Mouse (Mus musculus): ENCODE measurements around the gene Olfr844. TPM values are rescaled to one million over a fixed set of nuclear protein-coding genes. Genes with fewer than 3 reads are reported as not detected.

Gene Olfr844
- polyA plus RNA-seq (2016; fragmentation: Nextera tagmentation; extraction: Ambion mirVana), result not detected in 2 replicates

DNA sequence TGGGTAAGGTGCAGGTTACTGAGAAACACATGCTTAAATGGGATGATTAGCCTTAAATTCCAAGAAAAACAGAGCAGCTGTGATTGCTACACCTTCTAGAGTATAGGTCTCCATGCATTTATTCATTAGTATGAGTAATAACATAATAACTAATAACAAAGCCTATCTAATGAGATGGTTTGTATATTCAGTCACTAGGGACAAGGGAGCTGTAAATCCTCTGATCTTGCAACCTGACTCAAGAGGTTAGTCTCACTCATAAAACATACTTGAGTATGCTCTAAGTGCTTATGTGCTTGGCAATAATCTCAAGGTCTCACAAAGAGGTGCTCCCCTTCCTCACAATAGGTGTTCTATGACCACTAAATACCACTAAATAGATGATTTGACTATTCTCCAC lies at the start of gene Olfr844:
Gene Olfr844 (plus strand): TSS at position 301 of the 400 bp plus-strand sequence.
- Histone ChIP-seq H3K4me1 (no peaks in the 10 kb centered on the region), H3K27ac (no peak within 1 kb of the TSS), H3K36me3 (no peaks in the 10 kb centered on the region), H3K4me3 (no peak within 1 kb of the TSS), H3K4me2 (replicated peaks) (no peak within 1 kb of the TSS), H3K9me3 (peaks cover 10% of the 10 kb centered on the region; the same call in 1 of the 2 replicates), H3K27me3 (replicated peaks) (no peaks in the 10 kb centered on the region), H3K9ac (no peak within 1 kb of the TSS)
- ATAC-seq (ENCODE audit: low FRiP score, low read depth), result no peak

DNA sequence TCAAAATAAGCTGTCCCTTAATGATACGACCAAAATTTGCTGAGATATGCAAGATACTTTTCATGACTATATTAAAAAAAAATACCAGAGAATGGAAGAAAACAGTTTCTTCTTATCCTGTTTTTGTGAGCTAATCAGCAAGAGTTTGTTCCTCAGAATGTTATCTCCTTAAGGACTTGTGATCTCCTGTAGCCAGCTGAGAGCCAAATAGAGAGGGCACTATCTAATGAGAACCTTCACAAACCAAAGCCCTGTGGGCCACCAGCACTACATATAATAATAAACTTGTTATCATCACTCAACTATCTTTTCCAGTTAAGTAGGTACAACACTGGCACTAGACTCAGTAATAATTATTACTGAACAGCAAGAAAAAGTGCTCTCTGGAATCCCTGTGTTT lies 20.0 kb downstream of the Olfr844 start, which contains the start of gene Olfr845:
Gene Olfr845 (plus strand): TSS at position 301 of the 400 bp plus-strand sequence.
- Histone ChIP-seq H3K4me1 (no peaks in the 10 kb centered on the region), H3K9ac (no peak within 1 kb of the TSS), H3K9me3 (no peaks in the 10 kb centered on the region), H3K27ac (no peak within 1 kb of the TSS), H3K27me3 (replicated peaks) (no peaks in the 10 kb centered on the region), H3K4me2 (replicated peaks) (no peak within 1 kb of the TSS), H3K36me3 (no peaks in the 10 kb centered on the region), H3K4me3 (no peak within 1 kb of the TSS)
- no peak for ATAC-seq (ENCODE audit: low FRiP score, low read depth)
- WGBS, result 87% methylated on average over 1 of the region's 1 CpGs

DNA sequence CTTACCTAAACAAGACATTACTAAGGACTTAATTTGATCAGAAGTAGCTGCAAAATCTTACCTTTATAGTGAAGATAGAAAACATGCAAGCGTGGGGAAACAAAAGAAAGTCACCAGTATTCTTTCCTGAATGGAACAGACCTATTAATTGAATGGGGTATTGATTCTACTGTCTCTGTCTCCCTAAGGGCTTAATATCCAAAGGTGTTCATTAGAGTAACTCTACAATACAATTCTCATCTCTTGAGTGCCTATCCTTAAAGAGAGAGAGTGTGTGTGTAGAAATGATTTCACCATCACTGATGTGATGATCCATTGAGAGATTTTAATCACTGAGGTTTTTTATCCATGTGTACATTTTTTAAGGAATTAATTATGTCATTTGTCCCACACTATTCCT lies 47.8 kb downstream of the Olfr844 start, which contains the start of gene Olfr846:
Gene Olfr846 (minus strand): TSS at position 101 of the 400 bp plus-strand sequence.
- 56% methylated on average over 1 of the region's 1 CpGs for WGBS
- no peaks in the 10 kb centered on the region for H3K4me1 ChIP-seq
- ATAC-seq (ENCODE audit: low FRiP score, low read depth), result no peak
- no peaks in the 10 kb centered on the region for H3K27me3 ChIP-seq (replicated peaks)
- H3K9me3 ChIP-seq, result peaks cover 12% of the 10 kb centered on the region; the same call in 1 of the 2 replicates
- H3K27ac ChIP-seq, result no peak within 1 kb of the TSS
- H3K4me3 ChIP-seq, result no peak within 1 kb of the TSS
- no peaks in the 10 kb centered on the region for H3K36me3 ChIP-seq
- H3K9ac ChIP-seq, result no peak within 1 kb of the TSS
- H3K4me2 ChIP-seq (replicated peaks), result no peak within 1 kb of the TSS

Other genes starting within 250 kb of the Olfr844 start
- not detected in 2 replicates for gene Olfr836, start 196.0 kb upstream of the Olfr844 start, polyA plus RNA-seq (2016; fragmentation: Nextera tagmentation; extraction: Ambion mirVana)
- gene Olfr837, start 180.0 kb upstream of the Olfr844 start, polyA plus RNA-seq (2016; fragmentation: Nextera tagmentation; extraction: Ambion mirVana), result not detected in 2 replicates
- gene Olfr839-ps1, start 139.0 kb upstream of the Olfr844 start, polyA plus RNA-seq (2016; fragmentation: Nextera tagmentation; extraction: Ambion mirVana), result not detected in 2 replicates
- not detected in 2 replicates for gene Olfr843, start 64.4 kb upstream of the Olfr844 start, polyA plus RNA-seq (2016; fragmentation: Nextera tagmentation; extraction: Ambion mirVana)
- not detected in 2 replicates for gene Olfr845, start 20.1 kb downstream of the Olfr844 start, polyA plus RNA-seq (2016; fragmentation: Nextera tagmentation; extraction: Ambion mirVana)
- gene Olfr846, start 47.7 kb downstream of the Olfr844 start, polyA plus RNA-seq (2016; fragmentation: Nextera tagmentation; extraction: Ambion mirVana), result not detected in 2 replicates
- gene Olfr847, start 62.3 kb downstream of the Olfr844 start, polyA plus RNA-seq (2016; fragmentation: Nextera tagmentation; extraction: Ambion mirVana), result not detected in 2 replicates
- not detected in 2 replicates for gene Olfr849, start 123.9 kb downstream of the Olfr844 start, polyA plus RNA-seq (2016; fragmentation: Nextera tagmentation; extraction: Ambion mirVana)
- not detected in 2 replicates for gene Olfr850, start 161.9 kb downstream of the Olfr844 start, polyA plus RNA-seq (2016; fragmentation: Nextera tagmentation; extraction: Ambion mirVana)
- not detected in 2 replicates for gene Olfr851, start 176.9 kb downstream of the Olfr844 start, polyA plus RNA-seq (2016; fragmentation: Nextera tagmentation; extraction: Ambion mirVana)
- gene Olfr853, start 224.7 kb downstream of the Olfr844 start, polyA plus RNA-seq (2016; fragmentation: Nextera tagmentation; extraction: Ambion mirVana), result not detected in 2 replicates

Measured in neural tube, embryonic 12.5 days (tissue).